Mouse (Mus musculus) mammary gland, adult 2 months (tissue): Measurements from ENCODE around the gene Sema3d. TPM values are rescaled to one million over a fixed set of nuclear protein-coding genes. Genes with fewer than 3 reads are reported as not detected.

Experiments used
- polyA plus RNA-seq: library from polyadenylated mRNA; depleted of rRNA; stranded (reverse); fragments of >200 nt; gene quantifications from 2 replicates; pipeline ENCODE4 v1.2.3, GENCODE M21; 2012; ENCODE audit warnings: low replicate concordance; rRNA removed

The Sema3d gene
- 1.2 and 2.7 TPM in 2 replicates for polyA plus RNA-seq

DNA sequence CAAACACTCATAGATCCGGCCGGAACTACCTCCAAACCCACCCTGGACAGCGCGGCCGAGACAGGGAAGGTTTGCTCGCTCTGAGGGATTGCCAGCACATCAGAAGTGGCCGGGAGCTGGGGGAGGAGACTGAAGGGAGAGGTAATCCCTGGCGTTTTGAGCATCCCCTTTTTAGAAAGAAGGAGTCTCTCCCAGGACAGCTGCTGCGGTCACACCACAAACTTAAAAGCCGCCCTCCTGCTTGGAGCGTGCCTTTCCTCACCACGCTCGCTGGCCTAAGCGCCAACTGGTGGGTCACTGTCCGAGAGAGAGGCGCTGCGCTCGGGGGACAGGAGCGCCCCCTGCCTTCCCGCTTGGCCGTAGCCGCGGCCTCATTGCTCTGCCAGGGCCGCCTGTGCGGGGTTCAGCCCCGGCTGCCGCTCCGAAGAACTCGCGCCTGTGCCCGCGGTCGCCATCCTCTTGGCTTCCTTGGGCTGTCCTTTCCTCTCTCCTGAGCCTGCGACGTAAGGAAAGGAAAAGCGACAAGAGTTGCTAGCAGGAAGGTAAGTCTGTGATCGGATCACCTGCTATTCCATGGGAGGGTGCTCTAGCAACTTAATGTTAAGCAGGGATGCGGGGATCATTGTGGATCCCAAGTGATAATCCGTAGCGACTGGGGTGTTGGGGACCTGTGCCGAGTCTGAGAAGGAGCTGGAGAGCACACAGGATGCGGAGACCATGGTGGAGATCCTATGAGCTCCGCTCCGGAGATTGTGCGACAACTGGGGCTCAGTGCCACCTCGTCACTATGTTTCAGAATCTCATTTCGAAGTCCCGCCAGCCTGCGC, at the start of gene Sema3d:
Gene Sema3d (plus strand): TSS at position 253 of the 827 bp plus-strand sequence.

